Mouse (Mus musculus): ENCODE results near the gene Fam166a. TPM values are rescaled to one million over a fixed set of nuclear protein-coding genes. Genes with fewer than 3 reads are reported as not detected.

Gene Fam166a
- not detected for total RNA-seq (2021)
- long read RNA-seq, experiment 1, result 0 reads
- long read RNA-seq, experiment 2, result 0 reads

DNA sequence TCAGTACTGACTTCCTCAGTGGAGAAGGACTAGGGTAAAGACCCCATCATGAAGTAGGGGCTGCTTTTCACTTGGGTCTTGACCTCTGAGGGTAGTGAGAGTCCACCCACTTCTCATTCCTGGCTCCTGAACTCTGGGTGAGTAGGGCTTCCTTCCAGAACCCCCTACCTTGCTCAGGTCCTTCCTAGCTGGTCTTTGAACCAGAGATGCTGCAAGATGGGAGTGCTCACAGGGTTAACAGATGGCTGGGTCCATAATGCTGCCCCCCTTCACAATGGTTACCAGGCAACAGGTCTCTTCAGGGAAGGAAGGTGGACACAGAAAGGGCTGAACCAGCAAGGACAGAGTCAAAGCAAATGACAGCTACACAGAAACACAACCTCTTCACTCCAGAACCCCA, at the start of gene Fam166a:
Fam166a (plus strand) TSS at position 301 of the 400 bp plus-strand sequence.
- no peak for DNase-seq (ENCODE audit: extremely low spot score in 1 of 2, low spot score in 2 of 2)
- intact Hi-C loops (cut with DNase I), result no loop called here
- no peak for TF ChIP-seq CTCF (IDR thresholded peaks at IDR 0.05)
- H3K4me3 ChIP-seq, result no peak within 1 kb of the TSS
- no peak within 1 kb of the TSS for H3K27ac ChIP-seq

DNA sequence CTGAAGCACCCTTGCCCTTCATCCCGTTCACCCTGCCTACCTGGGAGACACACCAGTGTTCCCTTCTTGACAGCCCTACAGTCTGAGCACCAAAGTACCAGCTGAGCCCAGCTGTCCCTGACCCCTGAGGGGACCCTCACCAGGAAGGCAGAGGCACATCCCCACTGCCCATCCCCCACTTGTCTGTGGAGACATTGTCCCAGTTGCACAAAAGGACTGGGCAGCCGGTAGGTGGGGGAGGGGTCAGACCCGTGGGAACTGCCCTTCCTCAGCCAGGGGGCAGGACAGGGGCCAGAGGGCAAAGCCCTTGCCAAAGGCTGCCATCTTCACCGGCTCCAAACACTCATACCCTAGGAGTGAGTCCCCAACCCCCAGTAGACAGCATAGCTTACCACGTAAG, 48.8 kb upstream of the Fam166a start:
- no peak for TF ChIP-seq CTCF (IDR thresholded peaks at IDR 0.05)
- intact Hi-C loops (cut with DNase I), result no loop called here
- H3K4me3 ChIP-seq, result no peak overlapping the region

DNA sequence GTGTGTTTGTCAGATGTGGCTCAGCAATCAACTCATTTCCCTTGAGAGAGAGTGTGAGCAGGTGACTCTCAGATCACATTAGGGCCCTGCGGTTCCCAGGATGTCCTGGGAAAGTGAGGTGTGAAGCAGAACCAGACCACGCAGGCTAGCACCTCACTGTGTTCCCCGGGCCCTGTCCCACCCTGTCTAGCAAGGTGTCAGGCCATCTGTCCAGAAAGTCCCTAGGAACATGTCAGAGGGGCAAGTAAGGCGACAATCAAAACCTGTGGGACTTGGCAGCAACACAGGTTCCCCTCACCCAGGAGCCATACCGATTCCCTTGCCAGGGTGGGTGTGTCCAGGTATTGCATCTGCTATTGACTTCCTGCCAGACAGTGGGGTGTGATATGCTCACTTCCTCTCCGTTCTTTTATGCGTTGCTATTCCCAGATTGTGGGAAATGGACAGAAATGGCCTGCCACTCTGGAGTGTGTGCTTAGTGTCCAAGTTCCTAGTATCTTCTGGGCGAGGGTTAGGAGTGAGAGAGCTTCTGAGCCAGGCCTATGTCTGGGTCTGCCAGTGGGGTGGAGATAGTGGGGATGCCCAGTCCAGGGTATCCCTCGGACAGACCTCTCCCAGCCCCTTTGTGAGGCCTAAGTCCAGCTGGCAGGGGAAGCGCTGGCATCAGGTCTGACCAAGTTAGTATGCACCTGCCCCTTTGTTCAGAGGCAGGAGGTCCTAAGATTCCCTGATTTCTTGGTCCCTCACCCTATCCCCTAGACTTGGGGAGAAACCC, 48.0 kb upstream of the Fam166a start:
- Histone ChIP-seq H3K4me3 (no peak overlapping the region), H3K27ac (no peak overlapping the region)
- intact Hi-C loops (cut with DNase I), result no loop called here
- TF ChIP-seq CTCF (IDR thresholded peaks at IDR 0.05), result no peak
- no peak for DNase-seq (ENCODE audit: extremely low spot score in 1 of 2, low spot score in 2 of 2)

More for the DNA sequence above, 48.8 kb upstream of the Fam166a start:
- H3K27ac ChIP-seq, result no peak overlapping the region
- no peak for DNase-seq (ENCODE audit: extremely low spot score in 1 of 2, low spot score in 2 of 2)

DNA sequence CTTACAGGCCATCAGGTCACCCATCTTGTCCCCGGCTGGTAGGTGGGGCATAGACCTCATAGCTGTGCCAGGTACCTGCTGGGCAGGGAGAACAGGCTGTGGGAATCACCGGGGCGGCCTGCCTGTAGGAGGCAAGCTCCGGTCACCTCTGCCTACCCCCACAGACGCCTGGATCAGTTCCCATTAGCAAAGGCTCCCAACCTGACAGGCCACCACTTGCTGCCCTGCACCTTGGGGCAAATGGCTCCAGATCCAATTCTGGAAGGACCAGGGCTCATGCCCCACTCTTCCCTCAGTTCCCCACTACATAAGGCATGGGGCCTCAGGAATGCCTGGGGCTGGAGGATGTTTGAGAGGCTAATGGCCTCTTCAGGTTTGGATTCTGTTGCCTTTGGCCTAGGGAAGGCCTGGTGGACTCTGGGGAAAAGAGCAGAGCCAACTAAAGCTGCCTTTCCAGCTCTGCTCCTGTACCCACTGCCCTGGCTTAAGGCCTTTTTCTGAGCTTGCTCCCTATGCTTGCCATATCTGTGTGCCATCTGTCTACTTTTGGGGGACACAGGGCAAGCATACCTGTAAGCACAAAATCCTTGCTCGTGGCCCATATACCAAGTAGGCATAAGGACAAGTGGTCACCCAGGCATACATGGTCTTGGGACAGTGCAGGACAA, 47.3 kb upstream of the Fam166a start:
- TF ChIP-seq CTCF (IDR thresholded peaks at IDR 0.05), result no peak
- DNase-seq (ENCODE audit: extremely low spot score in 1 of 2, low spot score in 2 of 2), result no peak
- no peak overlapping the region for H3K4me3 ChIP-seq
- H3K27ac ChIP-seq, result no peak overlapping the region
- intact Hi-C loops (cut with DNase I), result no loop called here

DNA sequence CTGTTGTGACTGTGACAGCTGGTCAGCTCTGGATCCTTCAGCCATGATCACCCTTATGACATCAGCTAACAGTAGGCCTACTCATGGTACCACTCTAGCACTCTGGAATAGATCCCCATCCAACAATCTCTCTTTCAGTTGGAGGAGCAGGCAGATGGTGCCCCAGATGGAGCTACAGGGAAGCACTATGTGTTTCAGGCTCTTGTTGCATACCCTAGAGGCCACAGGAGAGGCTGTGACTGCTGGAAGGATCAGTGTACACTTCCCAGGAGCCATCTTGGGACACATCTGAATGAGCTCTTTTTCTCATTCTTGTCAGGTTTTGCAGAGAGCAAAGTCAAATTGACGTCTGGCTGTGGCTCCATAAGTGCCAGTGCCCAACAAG, 46.8 kb upstream of the Fam166a start:
- TF ChIP-seq CTCF (IDR thresholded peaks at IDR 0.05), result no peak
- no peak for DNase-seq (ENCODE audit: extremely low spot score in 1 of 2, low spot score in 2 of 2)
- intact Hi-C loops (cut with DNase I), result no loop called here
- Histone ChIP-seq H3K27ac (no peak overlapping the region), H3K4me3 (no peak overlapping the region)

DNA sequence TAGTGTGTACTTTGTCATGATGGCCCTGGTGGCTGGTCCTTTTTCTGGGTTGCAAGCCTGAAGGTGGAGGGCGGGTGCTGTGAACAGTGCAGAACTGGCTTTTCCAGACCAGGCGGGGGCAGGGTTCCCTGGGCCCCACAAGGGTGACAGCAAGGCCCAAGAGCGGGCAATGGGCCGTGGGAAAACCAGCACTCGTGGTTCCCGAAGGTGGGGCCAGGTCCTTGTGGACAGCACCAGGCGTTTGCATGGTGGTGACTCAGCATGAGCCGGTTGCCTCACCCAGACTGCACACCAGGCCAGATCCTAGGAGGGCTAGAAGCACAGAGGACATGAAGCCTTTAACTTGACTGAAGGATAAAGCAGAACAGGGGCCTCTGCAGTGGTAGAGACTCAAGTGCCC, 45.9 kb upstream of the Fam166a start:
- H3K4me3 ChIP-seq, result no peak overlapping the region
- H3K27ac ChIP-seq, result no peak overlapping the region
- no peak for TF ChIP-seq CTCF (IDR thresholded peaks at IDR 0.05)
- intact Hi-C loops (cut with DNase I), result no loop called here
- no peak for DNase-seq (ENCODE audit: extremely low spot score in 1 of 2, low spot score in 2 of 2)

DNA sequence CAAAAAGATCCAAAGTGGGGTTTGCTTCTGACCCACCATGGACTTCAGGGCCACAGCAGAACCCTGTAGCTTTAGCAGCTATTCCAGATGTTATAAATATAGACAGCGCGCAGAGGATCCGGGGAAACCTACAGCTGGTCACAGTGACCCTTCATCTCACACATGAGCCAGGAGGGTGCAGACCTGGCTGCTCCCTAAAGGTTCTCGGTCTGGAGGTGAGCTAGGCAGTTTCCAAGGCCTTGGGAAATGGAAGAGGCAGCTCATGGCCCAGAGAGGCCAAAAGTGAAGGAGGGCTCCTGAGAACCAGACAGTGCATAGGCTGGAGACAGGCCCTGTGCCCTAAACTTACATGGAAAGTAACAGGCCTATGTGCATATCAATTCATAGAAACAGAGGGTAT, 44.7 kb upstream of the Fam166a start:
- intact Hi-C loops (cut with DNase I), result no loop called here
- no peak overlapping the region for H3K27ac ChIP-seq
- DNase-seq (ENCODE audit: extremely low spot score in 1 of 2, low spot score in 2 of 2), result no peak
- no peak overlapping the region for H3K4me3 ChIP-seq
- TF ChIP-seq CTCF (IDR thresholded peaks at IDR 0.05), result no peak

DNA sequence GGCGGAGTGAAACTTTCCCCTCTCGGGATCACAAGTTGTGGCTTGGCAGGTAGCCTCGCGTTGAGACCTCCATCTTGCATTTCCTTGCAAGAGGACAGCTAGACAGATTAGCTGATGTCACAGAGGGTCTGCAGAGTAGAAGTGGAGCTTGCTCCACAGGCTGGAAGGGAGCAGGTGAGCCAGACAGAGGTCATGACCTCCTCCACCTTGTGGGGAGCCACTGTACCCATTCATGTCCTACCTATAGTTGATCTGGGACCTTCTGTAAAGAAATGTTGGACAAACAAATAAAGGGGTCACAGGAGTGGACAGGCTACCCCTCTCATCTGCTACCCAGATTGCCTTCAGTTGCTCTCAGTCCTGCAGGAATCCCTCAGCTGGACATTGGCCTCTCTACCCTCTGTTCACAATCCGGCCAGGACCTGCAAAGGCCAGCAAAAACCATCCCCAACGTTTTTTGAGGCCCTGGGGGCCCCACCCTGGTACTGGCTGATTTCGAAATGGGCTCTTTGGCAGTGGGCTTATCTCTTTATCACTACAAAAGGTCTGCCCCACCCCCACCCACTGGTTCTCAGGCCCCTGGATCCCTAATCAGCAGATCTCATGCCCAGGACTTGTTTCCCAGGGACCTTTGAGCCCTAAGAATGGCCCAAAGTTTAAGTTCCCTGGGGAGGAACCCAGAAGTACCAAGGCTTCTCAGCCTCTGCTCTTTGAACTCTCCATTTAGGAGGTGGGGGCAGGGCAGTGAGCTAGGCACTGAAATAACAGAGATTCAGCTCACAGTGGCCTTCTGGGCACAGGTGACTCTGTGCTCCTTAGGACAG, 43.5 kb upstream of the Fam166a start:
- no peak for TF ChIP-seq CTCF (IDR thresholded peaks at IDR 0.05)
- intact Hi-C loops (cut with DNase I), result no loop called here
- H3K4me3 ChIP-seq, result no peak overlapping the region
- no peak overlapping the region for H3K27ac ChIP-seq
- DNase-seq (ENCODE audit: extremely low spot score in 1 of 2, low spot score in 2 of 2), result no peak

DNA sequence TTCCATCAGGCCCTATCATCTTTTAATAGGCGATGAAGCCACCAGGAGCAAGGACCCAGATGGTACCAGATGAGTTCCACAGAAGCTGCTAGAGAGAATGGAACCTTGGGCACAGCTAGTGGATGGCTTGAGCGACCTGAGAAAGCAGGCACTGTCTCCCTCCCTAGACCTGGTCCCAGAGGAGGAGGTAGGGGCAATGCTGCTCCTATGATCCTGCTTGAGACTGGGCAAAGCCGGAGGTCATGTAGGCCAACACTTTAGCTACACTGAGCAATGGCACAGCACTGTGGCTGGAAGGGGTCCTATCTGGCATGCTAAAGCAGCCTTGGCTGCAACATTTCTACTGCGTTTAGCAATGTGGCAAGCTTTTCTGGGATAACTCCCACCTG, 42.9 kb upstream of the Fam166a start:
- no peak for DNase-seq (ENCODE audit: extremely low spot score in 1 of 2, low spot score in 2 of 2)
- intact Hi-C loops (cut with DNase I), result no loop called here
- TF ChIP-seq CTCF (IDR thresholded peaks at IDR 0.05), result no peak
- Histone ChIP-seq H3K27ac (no peak overlapping the region; the same call in 1 of the 2 replicates), H3K4me3 (no peak overlapping the region)

DNA sequence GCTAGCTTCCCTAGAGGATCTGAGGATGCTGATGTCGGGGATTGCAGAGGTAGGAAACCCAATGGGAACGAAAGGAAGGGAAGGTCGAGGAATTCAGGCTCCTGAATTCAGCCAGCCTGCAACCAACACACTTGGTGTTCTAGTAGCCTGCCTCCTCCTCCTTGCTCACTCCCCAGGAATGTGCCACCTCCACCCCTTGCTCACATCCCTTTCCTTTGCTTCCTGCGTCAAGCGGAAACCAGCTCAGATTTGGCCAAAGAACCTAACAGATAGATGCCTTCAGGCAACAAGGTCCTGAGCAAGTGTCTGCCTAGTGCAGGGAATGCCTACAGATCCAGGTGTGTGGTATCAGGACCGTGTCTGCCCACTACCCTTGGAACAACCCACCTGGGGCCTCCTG, 42.0 kb upstream of the Fam166a start:
- DNase-seq (ENCODE audit: extremely low spot score in 1 of 2, low spot score in 2 of 2), result no peak
- no peak for TF ChIP-seq CTCF (IDR thresholded peaks at IDR 0.05)
- Histone ChIP-seq H3K4me3 (no peak overlapping the region), H3K27ac (peak overlapping the region; percentile 83)
- intact Hi-C loops (cut with DNase I), result no loop called here

DNA sequence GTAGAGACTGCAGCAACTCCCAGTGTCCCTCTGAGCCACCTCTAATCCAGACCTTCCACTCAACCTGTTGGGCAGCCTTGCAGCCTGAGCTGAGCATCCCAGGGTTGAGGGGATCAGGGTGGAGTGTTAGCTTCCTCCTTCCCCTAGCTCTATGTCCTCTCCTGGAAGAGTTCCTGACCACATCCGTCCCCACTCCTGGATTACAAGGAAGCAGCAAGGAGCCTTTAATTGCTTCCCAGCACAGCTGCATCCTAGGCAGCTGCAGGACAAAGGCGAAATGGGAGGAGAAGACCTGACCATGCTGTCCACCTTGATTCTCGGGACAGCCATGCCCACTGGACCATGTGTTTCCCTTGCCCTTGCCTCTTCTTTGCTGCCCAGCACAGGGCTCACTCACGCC, 41.5 kb upstream of the Fam166a start:
- TF ChIP-seq CTCF (IDR thresholded peaks at IDR 0.05), result no peak
- Histone ChIP-seq H3K4me3 (no peak overlapping the region), H3K27ac (peak overlapping the region; percentile 83)
- intact Hi-C loops (cut with DNase I), result no loop called here
- DNase-seq (ENCODE audit: extremely low spot score in 1 of 2, low spot score in 2 of 2), result no peak

DNA sequence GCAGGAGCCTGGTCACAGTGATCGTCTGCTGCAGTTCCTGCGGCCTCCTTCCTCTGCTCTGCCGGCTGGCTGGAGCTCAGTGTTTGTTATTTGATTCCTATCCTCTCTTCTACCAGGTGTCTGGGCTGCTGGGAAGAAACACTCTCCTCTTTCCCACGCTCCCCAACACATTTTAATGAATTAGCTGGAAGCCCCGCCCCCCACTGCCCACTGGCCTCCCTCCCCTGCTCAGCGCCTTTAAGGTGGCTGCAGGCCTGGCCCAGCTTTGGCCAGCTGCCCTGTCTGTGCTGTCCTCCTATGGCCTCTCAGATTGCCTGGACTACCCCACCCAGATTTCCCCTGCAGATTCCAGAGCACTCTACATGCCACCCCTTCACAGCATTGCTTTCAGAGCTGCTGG, 40.9 kb upstream of the Fam166a start:
- peak in 1 of 2 experiments; percentile 46 for DNase-seq (ENCODE audit: extremely low spot score in 1 of 2, low spot score in 2 of 2)
- intact Hi-C loops (cut with DNase I), result no loop called here
- TF ChIP-seq CTCF (IDR thresholded peaks at IDR 0.05), result no peak
- H3K4me3 ChIP-seq, result no peak overlapping the region
- peak overlapping the region; percentile 83 for H3K27ac ChIP-seq

Measured in left cerebral cortex, adult 2 months (tissue).